ENCODE assay signal across 31 mouse cellular contexts in the genomic region with DNA sequence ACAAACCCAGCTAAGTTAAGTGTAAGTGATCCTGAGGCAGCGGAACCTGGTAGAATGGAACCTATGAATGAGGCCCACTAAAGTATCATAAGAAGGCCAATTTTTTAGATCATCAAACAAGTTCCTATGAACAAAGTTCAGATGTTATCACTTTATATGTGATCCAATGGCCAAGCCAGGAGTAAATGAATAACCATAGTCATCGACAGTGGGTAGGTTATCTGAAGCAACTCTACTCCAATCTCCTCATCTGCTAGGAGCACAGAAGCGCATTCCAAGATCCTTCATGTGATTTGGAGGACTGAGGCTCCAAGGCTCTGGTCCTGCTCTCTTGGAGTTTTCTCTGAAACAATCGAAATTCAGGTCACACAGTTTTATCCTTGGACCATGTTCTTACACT.
"Had no signal": no experiment of that assay in that cellular context is flagged by ENCODE, and none has a peak within 500 bp of the region (broad histone marks: within the 10 kb centered on the region; RNA-seq: fewer than 3 reads in every experiment).

No protein-coding gene starts in this region.

- H3K9me3 ChIP-seq: limb, embryonic 10.5 days; limb, embryonic 12.5 days; limb, embryonic 13.5 days; limb, embryonic 15.5 days; liver, embryonic 13.5 days; liver, embryonic 15.5 days; lung, embryonic 15.5 days; megakaryocyte, embryonic 14.5 days; midbrain, embryonic 10.5 days; midbrain, embryonic 12.5 days; midbrain, embryonic 13.5 days; midbrain, embryonic 15.5 days; neural tube, embryonic 12.5 days had no signal

- H3K27ac ChIP-seq: limb, embryonic 10.5 days; limb, embryonic 12.5 days; limb, embryonic 13.5 days; limb, embryonic 15.5 days; liver, embryonic 13.5 days; liver, embryonic 14.5 days; liver, embryonic 15.5 days; lung, embryonic 15.5 days; macrophage; midbrain, embryonic 10.5 days; midbrain, embryonic 12.5 days; midbrain, embryonic 13.5 days; midbrain, embryonic 15.5 days; neural tube, embryonic 12.5 days had no signal

- DNase-seq: left cerebral cortex, postnatal 4 days; liver; liver, embryonic 13.5 days; liver, postnatal 0 days; lung, adult 18-20 months; lung, adult 2 months; lung, embryonic 14.5 days; lung, postnatal 10 days; lung, postnatal 14 days; lung, postnatal 36 days; lung, postnatal 4 days; midbrain, embryonic 14.5 days had no signal

- H3K36me3 ChIP-seq: limb, embryonic 10.5 days; limb, embryonic 12.5 days; limb, embryonic 13.5 days; limb, embryonic 15.5 days; liver, embryonic 13.5 days; liver, embryonic 15.5 days; lung, embryonic 15.5 days; midbrain, embryonic 10.5 days; midbrain, embryonic 12.5 days; midbrain, embryonic 13.5 days; midbrain, embryonic 15.5 days; neural tube, embryonic 12.5 days had no signal

- ATAC-seq: liver, postnatal 0 days; lung, postnatal 0 days; midbrain, embryonic 13.5 days; midbrain, embryonic 15.5 days; midbrain, embryonic 16.5 days had no signal

- H3K27me3 ChIP-seq: limb, embryonic 12.5 days; limb, embryonic 13.5 days; limb, embryonic 15.5 days; liver, embryonic 13.5 days; liver, embryonic 15.5 days; lung, embryonic 15.5 days; megakaryocyte, embryonic 14.5 days; midbrain, embryonic 12.5 days; midbrain, embryonic 13.5 days; midbrain, embryonic 15.5 days; neural tube, embryonic 12.5 days had no signal

- H3K4me2 ChIP-seq: limb, embryonic 12.5 days; limb, embryonic 13.5 days; limb, embryonic 15.5 days; liver, embryonic 11.5 days; liver, embryonic 13.5 days; liver, embryonic 15.5 days; lung, embryonic 14.5 days; lung, embryonic 15.5 days; midbrain, embryonic 11.5 days; midbrain, embryonic 12.5 days; midbrain, embryonic 13.5 days; midbrain, embryonic 15.5 days; neural tube, embryonic 12.5 days had no signal

- H3K4me1 ChIP-seq: limb, embryonic 10.5 days; limb, embryonic 12.5 days; limb, embryonic 13.5 days; limb, embryonic 15.5 days; liver, embryonic 13.5 days; liver, embryonic 15.5 days; lung, embryonic 15.5 days; megakaryocyte, embryonic 14.5 days; midbrain, embryonic 10.5 days; midbrain, embryonic 12.5 days; midbrain, embryonic 13.5 days; midbrain, embryonic 15.5 days; neural tube, embryonic 12.5 days had no signal

- H3K9ac ChIP-seq: limb, embryonic 12.5 days; limb, embryonic 13.5 days; limb, embryonic 15.5 days; liver, embryonic 13.5 days; liver, embryonic 14.5 days; liver, embryonic 15.5 days; liver, postnatal 0 days; lung, embryonic 14.5 days; lung, embryonic 15.5 days; midbrain, embryonic 12.5 days; midbrain, embryonic 13.5 days; midbrain, embryonic 15.5 days; neural tube, embryonic 12.5 days had no signal

- H3K4me3 ChIP-seq: limb, embryonic 10.5 days; limb, embryonic 12.5 days; limb, embryonic 13.5 days; limb, embryonic 15.5 days; liver, embryonic 13.5 days; liver, embryonic 15.5 days; lung, embryonic 15.5 days; megakaryocyte, embryonic 14.5 days; midbrain, embryonic 10.5 days; midbrain, embryonic 12.5 days; midbrain, embryonic 13.5 days; midbrain, embryonic 15.5 days; myocyte; neural tube, embryonic 12.5 days had no signal
